Mouse (Mus musculus) liver, adult 2 months (tissue): ENCODE data around the gene Mad2l2. TPM values are rescaled to one million over a fixed set of nuclear protein-coding genes. Genes with fewer than 3 reads are reported as not detected.

ENCODE experiments used
- DNase-seq: peaks from one replicate; pipeline ENCODE4 v3.0.0-alpha.2; 2011; ENCODE audit warnings: low read depth, low spot score; ENCODE audit errors: extremely low read depth
- H3K27ac ChIP-seq: fragments of 200-500 bp; replicated peaks from 2 replicates; pipeline ENCODE4 v1.5.1; 2012; ENCODE audit warnings: low read depth, mild to moderate bottlenecking, control low read depth, inconsistent platforms, low read length; ENCODE audit not compliant: insufficient read depth
- H3K27me3 ChIP-seq: fragments of 200-500 bp; 2 replicates; pipeline ENCODE4 v1.6.1; 2012; ENCODE audit warnings: mild to moderate bottlenecking, moderate library complexity, low read length, inconsistent platforms; ENCODE audit not compliant: control insufficient read depth, insufficient read depth
- H3K36me3 ChIP-seq: fragments of 200-500 bp; 2 replicates; pipeline ENCODE4 v1.6.1; 2012; ENCODE audit warnings: low read length, inconsistent platforms; ENCODE audit not compliant: control insufficient read depth, insufficient read depth
- H3K4me1 ChIP-seq: fragments of 200-500 bp; 2 replicates; pipeline ENCODE4 v1.6.1; 2011; ENCODE audit warnings: low read length; ENCODE audit not compliant: control insufficient read depth, insufficient read depth
- H3K4me3 ChIP-seq: fragments of 200-500 bp; 2 replicates; pipeline ENCODE4 v1.5.1; 2011; ENCODE audit warnings: low read depth, mild to moderate bottlenecking, control low read depth, low read length, moderate library complexity; ENCODE audit not compliant: insufficient read depth
- H3K79me2 ChIP-seq: fragments of 200-500 bp; 2 replicates; pipeline ENCODE4 v1.6.1; 2012; ENCODE audit warnings: inconsistent platforms, mild to moderate bottlenecking, low read length, moderate library complexity; ENCODE audit not compliant: control insufficient read depth, insufficient read depth
- H3K9ac ChIP-seq: fragments of 200-500 bp; 2 replicates; pipeline ENCODE4 v1.6.1; 2012; ENCODE audit warnings: low read depth, mild to moderate bottlenecking, control low read depth, inconsistent platforms, low read length
- CTCF ChIP-seq: fragments of 200-500 bp; IDR thresholded peaks from 2 replicates; pipeline ENCODE4 v1.5.1; 2011; ENCODE audit warnings: low read depth, low read length, control low read depth
- POLR2A ChIP-seq: fragments of 200-500 bp; IDR thresholded peaks from 2 replicates; pipeline ENCODE4 v1.6.1; 2011; ENCODE audit warnings: low read length, control low read depth; ENCODE audit not compliant: insufficient read depth; ENCODE audit errors: extremely low read depth
- WGBS: fragments of 180-500 bp; shearing (Covaris S2); methylation state at CpG from one replicate; pipeline ENCODE4 v1.1.7; 2018; 5-methylcytosine and 5-hydroxymethylcytosine counted together
- polyA plus RNA-seq: library from polyadenylated mRNA; depleted of rRNA; stranded (reverse); fragments of >200 nt; gene quantifications from 2 replicates; pipeline ENCODE4 v1.2.3, GENCODE M21; 2012
- total RNA-seq: library from RNA; depleted of rRNA; stranded (reverse); fragments of >200 nt; gene quantifications from 2 replicates; pipeline ENCODE4 v1.2.3, GENCODE M21; 2014

Mad2l2 gene
- total and polyA plus RNA-seq, 2 experiments, result 8.9 to 49.6 TPM

DNA sequence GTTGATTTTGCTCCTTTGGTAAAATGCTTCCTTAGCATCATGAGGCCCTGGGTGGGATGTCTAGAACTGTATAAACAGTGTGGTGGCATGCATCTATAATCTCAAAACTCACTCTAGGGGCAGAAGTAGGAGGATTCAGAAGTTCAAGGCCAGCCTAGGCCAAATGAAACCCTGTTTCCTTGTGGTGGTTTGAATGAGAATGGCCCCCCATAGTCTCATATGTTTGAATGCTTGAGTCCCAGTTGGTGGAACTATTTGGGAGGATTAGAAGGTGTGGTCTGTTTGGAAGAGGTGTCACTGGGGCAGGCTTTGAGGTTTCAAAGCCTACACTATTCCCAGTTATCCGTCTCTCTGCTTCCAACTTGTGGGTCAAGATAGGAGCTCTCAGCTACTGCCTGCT, 39.0 kb upstream of the Mad2l2 start:
- no peaks in the 10 kb centered on the region for H3K27me3 ChIP-seq
- H3K27ac ChIP-seq, result no peak overlapping the region
- no peak overlapping the region for H3K4me3 ChIP-seq
- TF ChIP-seq CTCF, result no peak
- TF ChIP-seq POLR2A, result no peak
- H3K79me2 ChIP-seq, result no peaks in the 10 kb centered on the region
- H3K36me3 ChIP-seq, result no peaks in the 10 kb centered on the region
- H3K9ac ChIP-seq, result no peak overlapping the region
- 89% methylated on average over 1 of the region's 1 CpGs for WGBS
- H3K4me1 ChIP-seq, result no peaks in the 10 kb centered on the region
- no peak for DNase-seq

- no peaks in the 10 kb centered on the region for H3K4me1 ChIP-seq
- no peaks in the 10 kb centered on the region for H3K79me2 ChIP-seq
- DNase-seq, result no peak
- TF ChIP-seq POLR2A (no peak), CTCF (no peak)
- no peak overlapping the region for H3K27ac ChIP-seq
- 85% methylated on average over 11 of the region's 11 CpGs for WGBS
- no peak overlapping the region for H3K4me3 ChIP-seq
- no peak overlapping the region for H3K9ac ChIP-seq
- no peaks in the 10 kb centered on the region for H3K27me3 ChIP-seq
- no peaks in the 10 kb centered on the region for H3K36me3 ChIP-seq
Observed at GRCm38 (mm10) chr4:148092551-148093271, 37.5 kb upstream of the Mad2l2 start.

GRCm38 (mm10) chr4:148094161-148094560, 36.0 kb upstream of the Mad2l2 start:
- Histone ChIP-seq H3K27ac (no peak overlapping the region), H3K4me1 (no peaks in the 10 kb centered on the region), H3K36me3 (no peaks in the 10 kb centered on the region), H3K9ac (no peak overlapping the region), H3K4me3 (no peak overlapping the region), H3K79me2 (no peaks in the 10 kb centered on the region), H3K27me3 (no peaks in the 10 kb centered on the region)
- no peak for DNase-seq
- 91% methylated on average over 5 of the region's 5 CpGs for WGBS
- no peak for TF ChIP-seq POLR2A
- no peak for TF ChIP-seq CTCF

DNA sequence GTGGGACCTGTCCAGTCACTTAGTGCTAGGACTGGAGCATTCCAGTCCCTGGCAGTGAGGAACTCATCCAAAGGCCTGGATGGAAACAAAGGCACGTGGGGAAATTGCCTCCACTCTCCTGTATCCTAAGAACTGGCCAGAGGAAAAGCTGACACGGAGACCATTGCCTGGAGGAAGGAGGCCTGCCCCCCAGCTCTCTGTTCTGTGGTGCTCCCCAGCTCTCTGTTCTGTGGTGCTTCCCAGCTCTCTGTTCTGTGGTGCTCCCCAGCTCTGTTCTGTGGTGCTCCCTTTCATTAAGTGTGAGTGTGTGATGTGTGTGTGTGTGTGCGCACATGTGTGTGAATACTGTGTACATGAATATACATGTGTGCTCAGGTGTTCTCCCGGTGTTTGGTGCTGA, 35.1 kb upstream of the Mad2l2 start:
- H3K27ac ChIP-seq, result no peak overlapping the region
- DNase-seq, result no peak
- 88% methylated on average over 4 of the region's 4 CpGs for WGBS
- H3K4me3 ChIP-seq, result no peak overlapping the region
- no peak overlapping the region for H3K9ac ChIP-seq
- H3K79me2 ChIP-seq, result no peaks in the 10 kb centered on the region
- TF ChIP-seq CTCF (no peak), POLR2A (no peak)
- no peaks in the 10 kb centered on the region for H3K27me3 ChIP-seq
- H3K4me1 ChIP-seq, result no peaks in the 10 kb centered on the region
- H3K36me3 ChIP-seq, result no peaks in the 10 kb centered on the region

DNA sequence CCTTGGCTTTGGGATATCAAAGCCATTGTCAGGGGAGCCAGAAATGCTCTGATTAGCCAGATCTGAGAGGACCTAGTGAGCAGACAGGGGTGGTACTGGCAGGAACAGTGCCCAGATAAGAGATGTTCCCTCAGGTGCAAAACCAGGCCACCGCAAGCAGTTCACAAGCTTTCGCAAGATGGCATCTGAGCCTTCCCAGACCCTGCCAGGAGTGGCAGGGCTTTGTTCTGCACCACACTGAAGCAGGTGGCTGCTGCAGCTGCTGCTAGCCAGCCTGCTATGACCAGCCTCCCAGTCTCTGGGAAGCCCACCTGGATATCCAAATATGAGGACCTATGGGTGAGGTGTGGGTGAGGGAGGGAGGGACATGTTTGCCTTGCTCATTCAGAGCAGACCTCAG, 32.2 kb upstream of the Mad2l2 start:
- no peak overlapping the region for H3K9ac ChIP-seq
- peaks cover 3% of the 10 kb centered on the region; the same call in 1 of the 2 replicates for H3K27me3 ChIP-seq
- no peak for TF ChIP-seq CTCF
- no peak for TF ChIP-seq POLR2A
- no peaks in the 10 kb centered on the region for H3K79me2 ChIP-seq
- H3K27ac ChIP-seq, result no peak overlapping the region
- no peak for DNase-seq
- no peaks in the 10 kb centered on the region for H3K4me1 ChIP-seq
- no peak overlapping the region for H3K4me3 ChIP-seq
- no peaks in the 10 kb centered on the region for H3K36me3 ChIP-seq
- WGBS, result 94% methylated on average over 2 of the region's 2 CpGs

DNA sequence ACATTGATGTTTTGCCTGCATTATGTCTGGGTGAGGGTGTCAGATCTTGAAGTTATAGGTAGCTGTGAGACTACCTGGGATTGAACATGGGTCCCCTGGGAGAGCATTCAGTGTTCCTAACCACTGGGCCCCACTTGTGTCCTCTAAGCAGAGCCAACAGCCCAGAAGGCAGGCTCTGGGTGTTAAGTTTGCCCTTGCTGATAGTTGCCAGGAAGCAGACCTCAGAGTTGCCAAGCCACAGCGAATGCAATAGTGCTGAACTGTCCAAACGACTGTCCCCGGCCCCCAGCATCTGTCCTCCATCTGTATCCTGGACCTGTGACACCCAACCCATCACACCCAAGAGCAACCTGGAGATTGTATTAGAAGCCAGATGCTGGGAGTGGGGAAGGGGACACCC, 31.5 kb upstream of the Mad2l2 start:
- Histone ChIP-seq H3K79me2 (no peaks in the 10 kb centered on the region), H3K27ac (no peak overlapping the region), H3K4me1 (no peaks in the 10 kb centered on the region), H3K9ac (no peak overlapping the region), H3K27me3 (peaks cover 3% of the 10 kb centered on the region; the same call in 1 of the 2 replicates), H3K4me3 (no peak overlapping the region), H3K36me3 (no peaks in the 10 kb centered on the region)
- no peak for DNase-seq
- 78% methylated on average over 3 of the region's 3 CpGs for WGBS
- TF ChIP-seq CTCF (no peak), POLR2A (no peak)
